Mouse (Mus musculus): ENCODE measurements around the gene Ttc33.

- TF ChIP-seq CTCF (conservative IDR thresholded peaks at IDR 0.05; ENCODE audit: insufficient read depth, insufficient read length, low read depth, low read length) (no peak), POLR2A (IDR thresholded peaks at IDR 0.05; ENCODE audit: low read depth, low read length) (no peak)
Measured at GRCm38 (mm10) chr15:5187116-5187515, 1.8 kb downstream of the Ttc33 start.

Data from kidney, adult 2 months (tissue).